Mouse (Mus musculus): ENCODE measurements around the gene Mrpl49. TPM values are rescaled to one million over a fixed set of nuclear protein-coding genes. Genes with fewer than 3 reads are reported as not detected.

The Mrpl49 gene
- polyA plus RNA-seq, 1 experiment from 2014 or later, result 82.5 TPM

DNA sequence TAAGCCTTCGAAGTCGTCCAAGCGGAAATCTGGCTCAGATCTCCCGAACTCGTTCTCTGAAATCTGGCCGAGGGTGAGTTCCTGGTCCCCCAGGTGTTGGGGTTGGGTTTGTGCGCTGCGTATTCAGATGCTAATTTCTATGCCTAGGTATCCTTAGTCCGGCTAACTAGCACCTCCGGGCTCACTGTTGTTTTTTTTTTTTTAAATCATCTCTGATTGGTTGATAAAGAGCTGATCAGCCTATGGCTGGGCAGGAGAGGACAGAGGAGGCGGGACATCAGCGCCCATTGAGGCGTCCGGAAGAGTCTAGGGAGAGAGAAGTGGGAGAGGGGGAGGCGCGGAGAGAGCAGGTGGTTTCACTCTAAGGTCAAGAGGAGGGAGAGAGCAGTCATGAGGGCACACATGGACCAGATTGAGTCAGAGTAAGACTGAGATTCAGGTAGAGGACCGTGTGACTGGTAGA lies 27.9 kb upstream of the Mrpl49 start:
- Histone ChIP-seq H3K27me3 (replicated peaks; ENCODE audit: control insufficient read depth, insufficient read depth, low read length) (no peaks in the 10 kb centered on the region), H3K36me3 (ENCODE audit: control insufficient read depth, insufficient read depth, low read length) (peaks cover 52% of the 10 kb centered on the region), H3K4me3 (ENCODE audit: low read depth, low read length) (peak overlapping the region; percentile 62), H3K27ac (ENCODE audit: low read depth) (peak overlapping the region; percentile 70), H3K4me2 (ENCODE audit: low read length) (peak overlapping the region; percentile 93), H3K9me3 (ENCODE audit: control insufficient read depth, low read length) (no peaks in the 10 kb centered on the region), H3K4me1 (replicated peaks; ENCODE audit: control insufficient read depth, insufficient read depth, low read length) (peaks cover 16% of the 10 kb centered on the region), H3K9ac (ENCODE audit: low read length) (peak overlapping the region; percentile 71)
- ATAC-seq (replicated peaks; ENCODE audit: low FRiP score, low TSS enrichment, low read depth) (peak; percentile 73), DNase-seq (ENCODE audit: low spot score) (peak; percentile 82)
- under 1% methylated on average over 17 of the region's 17 CpGs for WGBS

DNA sequence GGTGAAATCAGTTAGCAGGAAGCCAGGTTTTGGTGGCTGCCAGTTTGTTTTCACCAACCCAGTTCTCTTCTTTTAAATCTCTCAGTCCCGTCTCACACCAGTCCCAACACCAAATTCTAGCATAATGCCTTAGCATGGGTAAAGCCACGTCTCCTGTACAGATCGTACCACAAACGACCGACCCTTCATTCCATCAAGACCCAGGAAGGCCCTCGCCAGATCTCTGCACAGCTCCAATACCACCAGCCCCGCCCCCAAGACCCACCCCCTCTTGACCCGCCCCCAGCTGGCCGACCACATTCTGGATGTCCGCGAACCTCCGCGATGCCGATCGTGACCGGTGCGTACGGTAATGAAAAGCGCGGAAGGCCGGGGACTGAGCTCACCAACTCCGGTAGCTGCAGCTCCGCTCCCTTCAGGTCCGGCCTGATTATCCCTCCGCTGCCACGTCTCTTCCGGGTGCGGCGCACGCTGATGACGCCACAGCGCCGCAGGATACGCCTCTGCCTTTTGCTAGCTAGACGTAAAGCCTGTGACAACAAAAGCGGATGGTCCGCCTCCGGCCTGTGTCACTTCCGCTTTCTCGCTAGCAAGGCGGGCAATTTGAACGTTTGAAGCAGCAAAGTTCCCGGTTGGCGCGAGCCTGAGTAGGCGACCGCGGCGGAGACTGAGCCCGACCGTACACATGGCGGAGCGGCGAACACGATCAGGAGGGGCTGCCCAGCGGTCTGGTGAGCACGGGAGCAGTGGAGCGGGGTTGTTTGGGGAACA lies 27.1 kb upstream of the Mrpl49 start, which contains the start of the genes Zfpl1 and Cdca5:
TSS of gene Zfpl1 (minus strand) at position 479 of the 771 bp plus-strand sequence.
TSS of gene Cdca5 (plus strand) at position 506 of the 771 bp plus-strand sequence.
- H3K9me3 ChIP-seq (ENCODE audit: control insufficient read depth, low read length), result no peaks in the 10 kb centered on the region
- peak within 1 kb of the TSS; percentile 93 for H3K4me2 ChIP-seq (ENCODE audit: low read length)
- ATAC-seq (replicated peaks; ENCODE audit: low FRiP score, low TSS enrichment, low read depth) (peak; percentile 90), DNase-seq (ENCODE audit: low spot score) (peak; percentile 98)
- peak within 1 kb of the TSS; percentile 62 for H3K4me3 ChIP-seq (ENCODE audit: low read depth, low read length)
- H3K36me3 ChIP-seq (ENCODE audit: control insufficient read depth, insufficient read depth, low read length), result peaks cover 50% of the 10 kb centered on the region
- under 1% methylated on average over 58 of the region's 58 CpGs for WGBS
- peak within 1 kb of the TSS; percentile 70 for H3K27ac ChIP-seq (ENCODE audit: low read depth)
- peak within 1 kb of the TSS; percentile 71 for H3K9ac ChIP-seq (ENCODE audit: low read length)
- no peaks in the 10 kb centered on the region for H3K27me3 ChIP-seq (replicated peaks; ENCODE audit: control insufficient read depth, insufficient read depth, low read length)
- H3K4me1 ChIP-seq (replicated peaks; ENCODE audit: control insufficient read depth, insufficient read depth, low read length), result peaks cover 16% of the 10 kb centered on the region

DNA sequence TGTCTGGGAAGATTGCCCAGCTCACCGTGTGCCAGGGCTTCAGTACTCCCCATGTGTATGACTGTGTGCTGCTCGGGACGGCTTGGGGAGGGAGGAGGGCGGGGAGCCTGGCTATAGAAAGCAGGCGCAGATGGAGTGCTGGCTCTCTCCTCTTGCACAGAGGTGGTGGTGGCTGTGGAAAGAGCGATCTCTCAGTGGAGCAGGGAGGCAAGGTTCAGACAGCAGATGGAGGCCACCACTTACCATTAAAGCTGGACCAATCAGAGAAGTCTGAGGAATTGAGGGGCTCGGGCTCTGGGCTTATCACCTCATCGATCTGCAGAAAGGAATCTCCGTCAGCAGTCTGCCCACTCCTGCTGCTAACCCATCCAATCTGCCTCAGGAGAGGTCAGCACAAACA lies 24.6 kb upstream of the Mrpl49 start, which contains the start of gene Gm28374:
TSS of gene Gm28374 (minus strand) at position 101 of the 400 bp plus-strand sequence.
- DNase-seq (ENCODE audit: low spot score), result no peak
- Histone ChIP-seq H3K27ac (ENCODE audit: low read depth) (no peak within 1 kb of the TSS), H3K36me3 (ENCODE audit: control insufficient read depth, insufficient read depth, low read length) (peaks cover 42% of the 10 kb centered on the region), H3K4me1 (replicated peaks; ENCODE audit: control insufficient read depth, insufficient read depth, low read length) (peaks cover 16% of the 10 kb centered on the region), H3K4me2 (ENCODE audit: low read length) (no peak within 1 kb of the TSS), H3K4me3 (ENCODE audit: low read depth, low read length) (no peak within 1 kb of the TSS), H3K9me3 (ENCODE audit: control insufficient read depth, low read length) (no peaks in the 10 kb centered on the region), H3K9ac (ENCODE audit: low read length) (no peak within 1 kb of the TSS), H3K27me3 (replicated peaks; ENCODE audit: control insufficient read depth, insufficient read depth, low read length) (no peaks in the 10 kb centered on the region)
- 86% methylated on average over 9 of the region's 9 CpGs for WGBS
- no peak for ATAC-seq (replicated peaks; ENCODE audit: low FRiP score, low TSS enrichment, low read depth)

DNA sequence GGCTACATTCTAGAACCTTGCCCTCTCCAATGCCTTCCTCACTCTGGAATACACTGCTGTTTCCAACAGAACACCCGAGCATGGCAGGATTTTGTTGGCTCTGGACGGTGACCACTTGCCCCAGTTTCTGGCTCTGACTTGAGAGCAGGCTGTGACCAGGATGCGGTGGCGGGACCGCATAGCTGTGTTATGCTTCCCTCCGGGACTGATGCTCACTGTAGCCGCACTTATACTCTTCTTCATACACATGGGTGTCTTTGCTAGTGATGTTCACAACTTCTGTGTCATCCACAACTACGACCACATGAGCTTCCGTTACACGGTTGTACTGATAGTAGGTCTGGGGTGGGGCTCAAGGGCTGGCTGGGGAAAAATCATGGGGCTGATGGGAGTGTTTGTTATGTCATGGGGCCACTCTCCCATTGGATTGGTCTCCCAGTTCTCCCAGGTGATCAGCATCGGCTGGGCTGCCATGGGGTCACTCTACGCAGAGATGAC lies 22.4 kb upstream of the Mrpl49 start, which contains the start of gene Tmem262:
TSS of gene Tmem262 (plus strand) at position 51 of the 498 bp plus-strand sequence.
- Histone ChIP-seq H3K27me3 (replicated peaks; ENCODE audit: control insufficient read depth, insufficient read depth, low read length) (no peaks in the 10 kb centered on the region), H3K27ac (ENCODE audit: low read depth) (no peak within 1 kb of the TSS), H3K9ac (ENCODE audit: low read length) (no peak within 1 kb of the TSS), H3K36me3 (ENCODE audit: control insufficient read depth, insufficient read depth, low read length) (peaks cover 41% of the 10 kb centered on the region), H3K4me3 (ENCODE audit: low read depth, low read length) (no peak within 1 kb of the TSS), H3K4me2 (ENCODE audit: low read length) (no peak within 1 kb of the TSS), H3K9me3 (ENCODE audit: control insufficient read depth, low read length) (no peaks in the 10 kb centered on the region), H3K4me1 (replicated peaks; ENCODE audit: control insufficient read depth, insufficient read depth, low read length) (peaks cover 20% of the 10 kb centered on the region)
- ATAC-seq (replicated peaks; ENCODE audit: low FRiP score, low TSS enrichment, low read depth) (no peak), DNase-seq (ENCODE audit: low spot score) (no peak)
- WGBS, result 93% methylated on average over 12 of the region's 12 CpGs

DNA sequence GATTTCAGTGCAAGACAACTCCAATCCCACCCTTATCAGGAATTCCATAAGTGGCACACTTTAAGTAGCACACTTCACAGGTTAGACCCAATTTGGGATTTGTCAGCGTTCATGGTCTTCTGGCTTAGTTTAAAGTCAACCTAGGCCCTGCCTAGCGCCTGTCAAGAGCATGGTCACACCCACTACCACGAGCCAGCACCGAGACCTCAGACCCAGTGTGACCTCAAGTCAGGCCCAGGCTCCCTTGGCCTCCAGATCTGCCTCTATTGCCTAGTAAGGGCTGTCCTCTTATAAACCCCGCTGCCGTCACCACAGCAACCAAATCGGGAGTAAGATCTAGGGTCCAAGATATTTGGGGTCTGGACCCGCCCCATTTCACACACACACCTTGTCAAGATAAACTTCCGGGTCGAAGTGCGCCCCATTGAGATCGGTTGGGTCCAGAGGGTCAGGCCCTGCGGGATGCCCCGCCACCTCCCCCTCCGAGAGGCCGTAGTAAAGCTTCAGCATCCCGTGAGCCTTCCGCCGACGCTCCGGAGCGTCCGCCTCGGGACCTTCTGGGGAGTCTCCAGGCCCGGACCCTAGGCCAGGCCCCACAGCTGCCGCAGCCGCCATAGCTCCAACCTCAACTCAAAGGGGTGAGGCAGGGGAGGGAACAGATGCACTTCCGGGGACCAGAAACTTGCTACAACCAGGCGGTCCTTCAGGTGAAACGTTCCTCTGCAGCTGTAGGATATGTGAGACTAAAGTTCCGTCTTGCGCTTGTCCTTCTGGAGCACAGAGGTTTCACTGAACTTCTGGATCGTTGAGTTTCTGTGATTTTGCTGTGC lies 19.2 kb upstream of the Mrpl49 start, which contains the start of gene Vps51:
TSS of gene Vps51 (minus strand) at position 668 of the 830 bp plus-strand sequence.
- H3K9ac ChIP-seq (ENCODE audit: low read length), result peak within 1 kb of the TSS; percentile 72
- peak within 1 kb of the TSS; percentile 81 for H3K27ac ChIP-seq (ENCODE audit: low read depth)
- H3K9me3 ChIP-seq (ENCODE audit: control insufficient read depth, low read length), result no peaks in the 10 kb centered on the region
- peak within 1 kb of the TSS; percentile 80 for H3K4me3 ChIP-seq (ENCODE audit: low read depth, low read length)
- H3K4me2 ChIP-seq (ENCODE audit: low read length), result peak within 1 kb of the TSS; percentile 97
- no peaks in the 10 kb centered on the region for H3K27me3 ChIP-seq (replicated peaks; ENCODE audit: control insufficient read depth, insufficient read depth, low read length)
- 1% methylated on average over 33 of the region's 33 CpGs for WGBS
- H3K36me3 ChIP-seq (ENCODE audit: control insufficient read depth, insufficient read depth, low read length), result peaks cover 49% of the 10 kb centered on the region
- peaks cover 8% of the 10 kb centered on the region for H3K4me1 ChIP-seq (replicated peaks; ENCODE audit: control insufficient read depth, insufficient read depth, low read length)
- DNase-seq (ENCODE audit: low spot score) (peak; percentile 94), ATAC-seq (replicated peaks; ENCODE audit: low FRiP score, low TSS enrichment, low read depth) (peak; percentile 82)

DNA sequence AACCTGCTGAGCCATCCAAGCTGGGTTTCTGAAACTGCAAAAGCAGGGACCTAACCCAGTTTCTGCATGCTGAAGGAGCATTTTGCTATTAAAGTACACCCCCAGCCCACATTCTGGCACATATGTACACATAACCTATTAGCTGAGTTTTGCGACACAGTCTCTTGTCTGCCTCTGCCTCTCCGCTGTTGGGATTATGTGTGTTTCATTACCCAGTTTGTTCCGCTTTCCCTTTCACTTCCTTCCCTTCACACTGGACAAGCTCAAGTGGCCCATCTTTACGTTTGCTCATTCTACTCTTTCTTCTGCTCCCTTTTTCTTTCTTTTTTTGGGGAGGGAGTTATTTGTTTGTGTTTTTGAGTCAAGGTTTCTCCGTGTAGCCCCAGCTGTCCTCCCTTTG lies 16.3 kb upstream of the Mrpl49 start:
- Histone ChIP-seq H3K27ac (ENCODE audit: low read depth) (no peak overlapping the region), H3K36me3 (ENCODE audit: control insufficient read depth, insufficient read depth, low read length) (peaks cover 52% of the 10 kb centered on the region), H3K4me3 (ENCODE audit: low read depth, low read length) (no peak overlapping the region), H3K4me1 (replicated peaks; ENCODE audit: control insufficient read depth, insufficient read depth, low read length) (peaks cover 8% of the 10 kb centered on the region), H3K4me2 (ENCODE audit: low read length) (no peak overlapping the region), H3K9ac (ENCODE audit: low read length) (no peak overlapping the region), H3K27me3 (replicated peaks; ENCODE audit: control insufficient read depth, insufficient read depth, low read length) (no peaks in the 10 kb centered on the region), H3K9me3 (ENCODE audit: control insufficient read depth, low read length) (no peaks in the 10 kb centered on the region)
- no peak for ATAC-seq (replicated peaks; ENCODE audit: low FRiP score, low TSS enrichment, low read depth)
- DNase-seq (ENCODE audit: low spot score), result no peak
- 94% methylated on average over 5 of the region's 5 CpGs for WGBS

DNA sequence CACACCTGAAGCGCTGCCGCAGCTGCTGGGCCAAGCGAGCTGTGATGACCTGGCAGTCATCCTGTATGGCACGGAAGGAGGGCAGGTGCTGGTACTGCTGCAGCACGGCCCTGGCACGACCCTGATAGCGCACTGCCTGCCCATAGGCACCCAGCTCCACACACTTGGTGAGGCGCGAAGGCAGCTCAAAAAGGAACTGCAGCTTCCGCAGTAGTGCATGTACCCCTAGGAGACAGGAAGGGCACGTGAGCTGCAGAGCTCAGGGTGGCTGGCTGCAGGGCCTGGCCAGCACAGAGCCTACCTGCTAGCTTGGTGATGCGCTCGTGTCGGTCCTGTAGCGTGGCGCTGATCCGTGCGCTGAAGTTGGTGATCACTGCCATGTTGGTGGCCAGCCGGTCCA lies 13.7 kb upstream of the Mrpl49 start:
- peaks cover 17% of the 10 kb centered on the region for H3K4me1 ChIP-seq (replicated peaks; ENCODE audit: control insufficient read depth, insufficient read depth, low read length)
- no peak for DNase-seq (ENCODE audit: low spot score)
- H3K9me3 ChIP-seq (ENCODE audit: control insufficient read depth, low read length), result no peaks in the 10 kb centered on the region
- H3K4me2 ChIP-seq (ENCODE audit: low read length), result no peak overlapping the region
- no peak for ATAC-seq (replicated peaks; ENCODE audit: low FRiP score, low TSS enrichment, low read depth)
- no peaks in the 10 kb centered on the region for H3K27me3 ChIP-seq (replicated peaks; ENCODE audit: control insufficient read depth, insufficient read depth, low read length)
- 92% methylated on average over 19 of the region's 19 CpGs for WGBS
- H3K4me3 ChIP-seq (ENCODE audit: low read depth, low read length), result no peak overlapping the region
- H3K27ac ChIP-seq (ENCODE audit: low read depth), result no peak overlapping the region
- H3K36me3 ChIP-seq (ENCODE audit: control insufficient read depth, insufficient read depth, low read length), result peaks cover 52% of the 10 kb centered on the region
- H3K9ac ChIP-seq (ENCODE audit: low read length), result no peak overlapping the region

DNA sequence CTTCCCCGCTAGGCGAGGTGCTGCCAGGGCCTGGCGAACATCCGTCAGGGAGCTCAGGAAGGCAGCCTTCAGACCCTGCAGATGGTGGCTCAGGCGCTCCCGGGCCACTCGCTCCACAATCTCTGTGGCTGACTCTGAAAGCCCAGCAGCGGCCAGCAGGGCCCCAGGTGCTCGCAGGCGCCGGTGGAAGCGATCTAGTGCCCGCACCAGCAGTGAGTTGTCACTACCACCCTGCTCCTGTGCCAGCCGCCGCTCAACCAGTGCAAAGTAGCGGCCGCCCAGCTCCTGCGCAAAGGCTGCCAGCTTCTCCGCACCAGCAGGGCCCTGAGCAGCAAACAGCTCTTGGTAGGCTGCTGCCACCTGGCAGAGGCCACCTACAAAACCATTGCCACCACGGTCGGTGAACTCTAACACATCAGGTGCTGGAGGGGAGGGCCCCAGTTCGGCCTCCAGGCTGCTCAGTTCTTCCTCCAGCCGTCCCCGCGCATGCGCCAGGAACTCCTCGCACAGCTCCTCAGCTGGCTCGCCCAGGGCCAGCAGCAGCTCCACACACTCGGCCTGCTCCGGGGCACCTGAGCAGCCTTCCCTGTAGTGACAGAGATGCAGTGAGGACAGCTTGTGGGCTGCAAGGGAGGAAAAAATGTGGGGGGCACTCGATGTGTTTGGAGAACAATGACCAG lies 13.1 kb upstream of the Mrpl49 start:
- WGBS, result 92% methylated on average over 31 of the region's 31 CpGs
- H3K4me1 ChIP-seq (replicated peaks; ENCODE audit: control insufficient read depth, insufficient read depth, low read length), result peaks cover 12% of the 10 kb centered on the region
- no peak overlapping the region for H3K4me3 ChIP-seq (ENCODE audit: low read depth, low read length)
- no peaks in the 10 kb centered on the region for H3K9me3 ChIP-seq (ENCODE audit: control insufficient read depth, low read length)
- ATAC-seq (replicated peaks; ENCODE audit: low FRiP score, low TSS enrichment, low read depth), result no peak
- no peak overlapping the region for H3K27ac ChIP-seq (ENCODE audit: low read depth)
- H3K9ac ChIP-seq (ENCODE audit: low read length), result no peak overlapping the region
- H3K4me2 ChIP-seq (ENCODE audit: low read length), result no peak overlapping the region
- H3K36me3 ChIP-seq (ENCODE audit: control insufficient read depth, insufficient read depth, low read length), result peaks cover 52% of the 10 kb centered on the region
- DNase-seq (ENCODE audit: low spot score), result no peak
- no peaks in the 10 kb centered on the region for H3K27me3 ChIP-seq (replicated peaks; ENCODE audit: control insufficient read depth, insufficient read depth, low read length)
